Mouse (Mus musculus): ENCODE measurements around the gene Arf3. TPM values are rescaled to one million over a fixed set of nuclear protein-coding genes. Genes with fewer than 3 reads are reported as not detected.
A peak's percentile ranks its signal among the peaks of the same experiment; 100 is the strongest.
"Not testable (repeated sequence)": the region's sequence is repeated elsewhere in the genome, so short reads cannot be mapped to it uniquely, and the experiment has no call there.

Arf3 gene
- polyA plus RNA-seq (2015; fragmentation: Nextera tagmentation; extraction: Ambion mirVana): 52.6 and 53.3 TPM in 2 replicates

DNA sequence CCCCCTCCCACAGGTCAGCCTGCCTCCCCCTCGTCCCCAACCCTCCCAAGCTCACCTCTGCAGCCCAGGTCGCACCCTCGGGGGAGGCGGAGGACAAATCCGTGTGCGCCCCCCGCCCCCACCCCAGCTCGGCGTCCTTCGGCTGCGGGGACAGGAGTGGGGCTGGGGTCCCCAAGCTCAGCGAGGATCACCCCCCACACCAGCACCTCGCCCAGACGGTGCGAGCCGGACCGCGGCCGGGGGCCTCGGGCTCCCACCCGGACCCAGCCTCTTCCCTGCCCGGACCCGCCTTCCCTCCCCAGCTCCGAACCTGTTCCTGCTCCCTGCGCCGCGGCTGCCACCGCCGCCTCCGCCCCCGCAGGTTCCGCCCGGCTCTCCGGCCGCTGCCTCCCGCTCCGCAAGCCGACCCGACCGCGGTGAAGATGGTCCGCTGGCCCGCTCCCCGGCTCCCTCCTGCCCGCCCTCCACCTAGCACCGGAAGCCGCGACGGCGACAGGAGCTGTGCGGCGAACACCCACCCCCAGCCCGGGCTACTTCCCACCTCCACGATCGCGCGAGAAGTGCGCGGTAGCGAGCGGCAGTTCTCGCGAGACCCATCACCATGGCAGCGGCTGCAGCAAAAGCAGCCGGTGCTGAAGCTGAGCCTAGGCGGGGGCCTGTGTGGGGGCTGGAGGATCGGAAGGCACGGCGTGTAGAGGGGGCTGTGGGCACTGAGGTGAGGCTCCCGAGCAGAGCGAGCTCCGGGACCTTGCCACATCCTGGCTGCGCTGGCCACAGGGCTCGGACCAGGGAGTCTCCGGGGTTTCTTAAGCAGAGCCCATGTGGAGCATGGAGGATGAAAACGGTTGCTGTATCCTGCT lies at the start of gene Arf3:
Gene Arf3 (minus strand): TSS at position 545 of the 860 bp plus-strand sequence.
- Histone ChIP-seq H3K4me3 (replicated peaks) (peak within 1 kb of the TSS; percentile 99), H3K27me3 (peaks cover 4% of the 10 kb centered on the region; the same call in 1 of the 2 replicates), H3K9me3 (replicated peaks) (no peaks in the 10 kb centered on the region), H3K9ac (peak within 1 kb of the TSS; percentile 83), H3K36me3 (peaks cover 11% of the 10 kb centered on the region; the same call in 1 of the 2 replicates), H3K4me1 (peaks cover 18% of the 10 kb centered on the region), H3K4me2 (replicated peaks) (peak within 1 kb of the TSS; percentile 92), H3K27ac (replicated peaks) (peak within 1 kb of the TSS; percentile 88)
- ATAC-seq (ENCODE audit: insufficient number of reproducible peaks, low FRiP score, low TSS enrichment, low read depth): peak; percentile 92
- WGBS: under 1% methylated on average over 75 of the region's 76 CpGs

DNA sequence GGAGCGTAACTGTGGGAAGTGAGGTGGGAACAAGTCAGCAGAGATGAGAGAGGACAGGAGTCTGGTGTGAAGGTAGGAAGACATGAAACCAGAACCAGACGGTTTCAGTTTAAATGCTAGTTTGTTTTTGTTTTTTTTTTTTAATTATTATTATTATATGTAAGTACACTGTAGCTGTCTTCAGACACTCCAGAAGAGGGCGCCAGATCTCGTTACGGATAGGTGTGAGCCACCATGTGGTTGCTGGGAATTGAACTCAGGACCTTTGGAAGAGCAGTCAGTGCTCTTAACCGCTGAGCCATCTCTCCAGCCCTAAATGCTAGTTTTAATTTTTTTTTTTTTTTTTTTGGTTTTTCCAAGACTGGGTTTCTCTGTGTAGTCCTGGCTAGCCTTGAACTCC lies 47.2 kb upstream of the Arf3 start:
- Histone ChIP-seq H3K27me3 (peaks cover 49% of the 10 kb centered on the region), H3K4me1 (peaks cover 40% of the 10 kb centered on the region), H3K36me3 (peaks cover 31% of the 10 kb centered on the region)
- H3K4me2 ChIP-seq (replicated peaks); H3K9me3 ChIP-seq (replicated peaks); H3K4me3 ChIP-seq (replicated peaks); ATAC-seq (ENCODE audit: insufficient number of reproducible peaks, low FRiP score, low TSS enrichment, low read depth); H3K27ac ChIP-seq (replicated peaks); H3K9ac ChIP-seq: not testable (repeated sequence)
- 73% methylated on average over 6 of the region's 6 CpGs for WGBS

DNA sequence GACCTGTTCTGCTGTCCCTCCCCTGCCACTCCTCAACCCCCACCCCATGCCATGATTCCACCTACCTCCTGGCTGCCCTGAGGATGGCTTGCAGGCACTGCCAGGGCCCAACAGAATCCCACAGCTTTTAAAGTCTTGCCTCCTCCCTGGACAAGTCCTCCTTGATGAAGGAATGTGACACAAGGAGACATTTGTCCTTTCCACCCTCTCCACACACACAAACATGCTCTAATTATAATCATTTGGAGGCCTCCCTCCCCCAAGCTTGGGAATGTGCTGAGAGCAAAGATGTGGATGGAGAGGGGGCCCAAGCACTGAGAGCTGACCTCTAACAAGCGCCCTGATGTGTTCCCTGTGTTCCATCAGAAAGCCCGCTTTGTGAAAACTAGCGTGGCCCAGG lies 46.4 kb upstream of the Arf3 start, which contains the start of gene Ddn:
Gene Ddn (minus strand): TSS at position 101 of the 400 bp plus-strand sequence.
- Histone ChIP-seq H3K27ac (replicated peaks) (no peak within 1 kb of the TSS), H3K4me3 (replicated peaks) (peak within 1 kb of the TSS; percentile 48), H3K9me3 (replicated peaks) (no peaks in the 10 kb centered on the region), H3K4me2 (replicated peaks) (peak within 1 kb of the TSS; percentile 88), H3K4me1 (peaks cover 45% of the 10 kb centered on the region), H3K36me3 (peaks cover 25% of the 10 kb centered on the region), H3K27me3 (peaks cover 58% of the 10 kb centered on the region), H3K9ac (no peak within 1 kb of the TSS)
- whole genome bisulfite sequencing: 30% methylated on average over 3 of the region's 3 CpGs
- no peak for ATAC-seq (ENCODE audit: insufficient number of reproducible peaks, low FRiP score, low TSS enrichment, low read depth)

DNA sequence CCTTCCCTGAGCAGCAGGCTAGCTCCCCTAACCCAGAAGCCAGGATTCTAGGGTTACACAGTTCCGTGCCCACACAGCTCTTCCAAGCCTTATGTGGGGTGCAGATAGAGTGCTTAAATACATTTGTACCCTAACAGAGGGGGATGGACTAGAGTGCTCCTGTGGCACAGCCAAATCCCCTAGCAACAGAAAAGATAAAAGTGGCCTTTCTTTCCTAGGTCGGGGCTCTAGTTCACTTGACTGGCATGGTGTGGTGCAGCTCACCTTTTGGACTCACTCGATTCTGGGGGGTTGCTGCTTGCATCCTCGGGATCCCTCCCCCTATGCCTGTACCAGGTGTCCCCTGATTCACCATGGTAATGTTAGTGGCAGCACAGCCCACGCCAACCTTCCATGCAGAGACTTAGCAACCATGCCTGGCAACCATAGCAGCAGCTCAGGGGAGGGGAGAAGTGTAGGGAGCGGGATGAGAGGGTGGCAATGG lies 45.7 kb upstream of the Arf3 start:
- H3K4me3 ChIP-seq (replicated peaks): peak overlapping the region; percentile 48
- H3K9ac ChIP-seq: no peak overlapping the region
- no peak for ATAC-seq (ENCODE audit: insufficient number of reproducible peaks, low FRiP score, low TSS enrichment, low read depth)

DNA sequence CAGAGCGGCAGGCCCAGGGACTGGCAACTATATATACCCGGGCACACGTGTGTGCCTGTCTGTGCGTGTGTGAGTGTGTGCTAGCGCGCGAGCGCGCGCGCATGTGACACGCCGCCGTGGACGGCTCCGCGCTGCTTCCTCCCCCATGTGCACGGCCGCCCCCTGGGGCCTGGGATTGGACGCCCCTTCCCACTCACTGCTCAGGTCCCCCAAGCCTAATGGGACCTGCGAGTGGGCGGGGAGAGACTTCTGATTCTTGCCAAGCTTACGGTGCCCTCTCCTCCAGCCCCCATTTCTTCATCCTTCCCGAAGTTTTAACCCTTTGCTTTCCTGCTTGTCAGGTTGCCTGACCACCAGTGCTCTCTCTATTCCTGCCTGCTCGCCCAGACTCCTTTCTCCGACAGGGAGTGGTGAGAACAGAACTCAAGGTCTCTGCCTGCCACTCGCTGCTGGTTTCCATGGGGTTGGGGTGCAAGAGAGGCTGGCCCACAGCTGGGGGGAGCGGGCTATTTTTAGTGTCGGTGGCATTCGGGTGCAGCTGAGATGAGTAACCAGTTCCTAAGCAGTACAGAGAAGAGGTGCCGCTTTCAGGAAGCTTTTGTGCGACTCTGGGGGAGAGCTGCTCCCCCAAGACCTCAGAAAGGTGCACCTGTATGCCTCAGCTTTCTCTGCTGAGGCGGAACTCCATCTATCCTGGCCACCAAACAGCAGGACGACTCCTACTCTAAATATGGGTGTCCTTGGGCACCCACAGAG lies 45.1 kb upstream of the Arf3 start:
- Histone ChIP-seq H3K36me3 (peaks cover 13% of the 10 kb centered on the region), H3K27ac (replicated peaks) (no peak overlapping the region), H3K4me3 (replicated peaks) (peak overlapping the region; percentile 48), H3K9me3 (replicated peaks) (no peaks in the 10 kb centered on the region), H3K4me1 (peaks cover 45% of the 10 kb centered on the region), H3K9ac (no peak overlapping the region; the same call in 1 of the 2 replicates), H3K27me3 (peaks cover 71% of the 10 kb centered on the region), H3K4me2 (replicated peaks) (peak overlapping the region; percentile 88)
- WGBS: 2% methylated on average over 33 of the region's 34 CpGs
- no peak for ATAC-seq (ENCODE audit: insufficient number of reproducible peaks, low FRiP score, low TSS enrichment, low read depth)

More for the DNA sequence above, 45.7 kb upstream of the Arf3 start:
- Histone ChIP-seq H3K36me3 (peaks cover 19% of the 10 kb centered on the region), H3K27ac (replicated peaks) (no peak overlapping the region), H3K4me2 (replicated peaks) (peak overlapping the region; percentile 88), H3K4me1 (peaks cover 45% of the 10 kb centered on the region), H3K9me3 (replicated peaks) (no peaks in the 10 kb centered on the region), H3K27me3 (peaks cover 65% of the 10 kb centered on the region)
- 12% methylated on average over 6 of the region's 6 CpGs for WGBS

DNA sequence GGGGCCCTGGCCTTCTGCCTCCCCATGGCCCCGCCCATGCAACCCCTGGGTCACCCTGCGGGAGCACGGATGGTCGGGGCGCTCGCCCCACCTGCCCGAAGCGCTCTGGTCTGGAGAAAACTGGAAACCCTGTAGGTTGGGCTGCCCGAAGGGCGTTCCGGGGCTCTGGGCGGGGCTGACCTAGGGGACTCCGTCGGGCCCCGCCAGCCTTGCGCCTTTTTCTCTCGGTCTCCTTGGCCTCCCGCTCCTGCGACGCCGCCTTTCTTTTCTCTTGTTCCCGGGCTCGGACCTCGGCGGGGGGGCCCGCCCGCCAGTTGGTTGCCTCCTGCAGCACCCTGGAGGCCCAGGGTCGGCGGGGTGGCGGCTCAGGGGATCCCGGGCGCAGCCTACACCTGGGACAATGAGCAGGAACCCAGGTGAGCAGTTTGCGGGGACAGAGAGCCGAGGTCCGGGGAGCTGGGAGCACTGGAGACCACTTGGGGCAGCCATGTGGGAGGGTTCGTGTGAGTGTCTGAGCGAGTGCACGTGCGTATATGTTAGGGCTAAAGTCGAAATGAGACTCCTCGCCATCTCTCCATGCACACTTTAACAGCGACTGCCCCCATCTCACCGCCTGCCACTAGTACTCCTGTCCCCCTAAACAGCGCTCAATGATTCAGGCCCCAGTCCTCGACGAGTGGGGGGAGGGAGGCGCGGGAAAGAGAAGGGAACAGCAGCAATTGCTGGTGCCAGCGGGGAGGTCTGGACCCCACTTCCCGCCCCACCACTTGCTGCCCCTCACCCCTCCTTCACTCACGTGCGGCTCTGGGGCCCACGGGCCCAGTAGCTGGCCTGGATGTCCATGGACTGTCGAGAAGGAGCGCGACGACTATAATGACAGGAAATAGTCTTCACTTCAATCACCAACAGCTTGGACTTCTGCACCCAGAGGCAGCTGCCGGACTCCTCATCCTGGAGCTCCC lies 44.1 kb upstream of the Arf3 start:
- peaks cover 81% of the 10 kb centered on the region for H3K27me3 ChIP-seq
- H3K4me1 ChIP-seq: peaks cover 45% of the 10 kb centered on the region
- H3K4me3 ChIP-seq (replicated peaks): peak overlapping the region; percentile 48
- H3K9me3 ChIP-seq (replicated peaks): no peaks in the 10 kb centered on the region
- no peak overlapping the region for H3K9ac ChIP-seq
- H3K36me3 ChIP-seq: 0 out of 2 replicates have a peak, but pooled peaks cover 5% of the 10 kb centered on the region
- 1% methylated on average over 58 of the region's 58 CpGs for WGBS
- peak overlapping the region; percentile 88 for H3K4me2 ChIP-seq (replicated peaks)
- no peak for ATAC-seq (ENCODE audit: insufficient number of reproducible peaks, low FRiP score, low TSS enrichment, low read depth)
- H3K27ac ChIP-seq (replicated peaks): no peak overlapping the region

DNA sequence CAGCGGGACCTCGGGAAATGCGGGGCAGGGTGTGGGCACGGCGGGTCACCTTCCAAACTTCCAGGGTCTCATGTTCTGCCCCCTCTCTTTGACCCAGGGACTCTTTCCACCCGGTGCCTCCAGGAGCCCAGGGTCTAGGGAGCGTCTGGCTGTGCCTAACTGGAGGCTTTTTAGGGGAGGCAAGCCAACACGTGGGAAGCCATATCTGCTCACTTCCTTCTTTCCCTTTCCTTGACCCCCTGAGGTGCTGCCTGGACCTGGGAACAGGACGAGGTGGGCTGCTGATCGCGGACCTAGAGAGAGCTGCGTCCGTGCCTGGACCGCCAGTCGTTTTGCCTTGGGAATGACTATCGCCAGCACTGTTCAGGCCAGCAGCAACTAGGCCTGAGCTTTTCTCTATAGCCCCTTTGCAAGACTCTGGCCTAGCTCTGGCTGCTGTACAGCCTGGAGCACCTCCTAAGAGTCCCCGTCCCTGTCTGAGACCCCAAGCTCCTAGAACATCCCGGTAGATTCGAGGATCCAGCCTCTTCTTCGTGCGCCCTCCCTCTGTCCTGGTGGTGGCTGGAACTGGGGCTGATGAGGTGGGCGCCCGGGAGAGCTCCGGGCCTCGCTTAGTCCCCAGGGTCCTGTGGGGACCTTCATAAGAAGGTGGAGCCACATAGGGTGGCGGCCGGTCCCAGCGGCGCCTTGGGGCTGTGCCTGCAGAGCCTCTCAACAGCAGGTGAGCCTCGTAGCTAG lies 43.2 kb upstream of the Arf3 start:
- peaks cover 89% of the 10 kb centered on the region for H3K27me3 ChIP-seq
- 14% methylated on average over 30 of the region's 30 CpGs for WGBS
- H3K4me1 ChIP-seq: peaks cover 45% of the 10 kb centered on the region
- no peaks in the 10 kb centered on the region for H3K9me3 ChIP-seq (replicated peaks)
- H3K4me3 ChIP-seq (replicated peaks): peak overlapping the region; percentile 48
- H3K4me2 ChIP-seq (replicated peaks): peak overlapping the region; percentile 88
- H3K27ac ChIP-seq (replicated peaks): no peak overlapping the region
- no peak overlapping the region for H3K9ac ChIP-seq
- no peaks in the 10 kb centered on the region for H3K36me3 ChIP-seq
- ATAC-seq (ENCODE audit: insufficient number of reproducible peaks, low FRiP score, low TSS enrichment, low read depth): no peak

DNA sequence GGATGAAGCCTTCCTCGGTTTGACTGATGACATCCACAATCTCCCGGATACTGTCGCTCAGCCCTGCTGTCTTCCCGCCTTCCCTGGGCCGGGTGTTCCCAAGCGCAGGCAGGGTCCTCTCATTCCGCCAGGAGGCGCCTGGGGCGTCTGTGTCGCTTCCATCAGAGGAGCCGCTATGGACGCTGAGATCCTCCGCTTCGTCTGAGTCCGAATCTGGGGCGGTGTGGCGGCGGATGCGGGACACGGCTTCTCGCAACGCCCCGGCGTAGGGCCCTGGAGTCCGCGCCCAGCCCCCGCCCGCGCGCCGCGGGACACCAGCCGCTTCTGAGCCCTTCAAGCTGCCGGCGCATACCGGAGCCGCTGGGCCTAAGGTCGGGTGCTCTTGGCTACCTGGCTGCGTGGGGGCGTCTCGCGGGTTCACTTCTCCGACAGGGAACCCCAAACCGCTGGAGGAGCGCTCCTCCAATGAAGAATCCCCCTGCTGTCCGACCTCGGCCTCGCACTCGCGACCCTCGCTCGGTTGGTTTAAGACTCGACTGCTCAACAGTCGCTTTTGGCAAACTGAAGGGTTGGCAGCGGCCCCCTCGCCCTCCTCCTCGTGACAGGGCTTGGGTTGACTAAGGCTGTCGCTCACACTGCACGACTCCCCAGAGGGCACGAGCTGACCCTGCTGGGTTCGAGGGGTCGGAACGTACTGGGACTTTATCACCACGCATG lies 42.5 kb upstream of the Arf3 start:
- H3K4me3 ChIP-seq (replicated peaks): peak overlapping the region; percentile 46
- WGBS: 1% methylated on average over 64 of the region's 64 CpGs
- peak overlapping the region; percentile 88 for H3K4me2 ChIP-seq (replicated peaks)
- H3K36me3 ChIP-seq: no peaks in the 10 kb centered on the region
- 0 out of 2 replicates have a peak, but pooled peaks have one; percentile 53 for ATAC-seq (ENCODE audit: insufficient number of reproducible peaks, low FRiP score, low TSS enrichment, low read depth)
- H3K9ac ChIP-seq: peak overlapping the region; percentile 31; the same call in 1 of the 2 replicates
- no peaks in the 10 kb centered on the region for H3K9me3 ChIP-seq (replicated peaks)
- peaks cover 97% of the 10 kb centered on the region for H3K27me3 ChIP-seq
- no peak overlapping the region for H3K27ac ChIP-seq (replicated peaks)
- H3K4me1 ChIP-seq: peaks cover 45% of the 10 kb centered on the region

DNA sequence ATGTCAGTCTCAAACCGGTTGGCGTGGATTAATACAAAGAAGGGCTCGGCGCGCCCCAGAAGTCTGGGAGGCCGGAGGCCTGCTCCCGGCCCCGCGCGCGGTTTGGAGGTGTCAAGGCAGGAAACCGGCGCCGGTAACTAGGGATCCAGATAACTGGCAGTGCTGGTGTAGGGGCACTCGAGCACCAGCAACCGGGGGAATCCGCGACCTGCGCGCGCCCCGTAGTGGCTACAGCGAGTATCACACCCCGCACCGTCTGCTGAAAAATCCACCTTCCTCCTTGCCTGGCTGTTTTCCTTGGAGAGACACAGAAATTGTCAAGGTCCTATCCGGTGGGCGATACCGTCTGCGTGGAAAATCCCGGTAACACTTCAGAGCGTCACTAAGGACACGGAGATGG lies 41.0 kb upstream of the Arf3 start:
- no peaks in the 10 kb centered on the region for H3K36me3 ChIP-seq
- peak overlapping the region; percentile 46 for H3K4me2 ChIP-seq (replicated peaks)
- no peak overlapping the region for H3K27ac ChIP-seq (replicated peaks)
- no peak overlapping the region for H3K9ac ChIP-seq
- ATAC-seq (ENCODE audit: insufficient number of reproducible peaks, low FRiP score, low TSS enrichment, low read depth): no peak
- peaks cover 100% of the 10 kb centered on the region for H3K27me3 ChIP-seq
- 1% methylated on average over 32 of the region's 32 CpGs for WGBS
- no peaks in the 10 kb centered on the region for H3K9me3 ChIP-seq (replicated peaks)
- peaks cover 39% of the 10 kb centered on the region for H3K4me1 ChIP-seq
- peak overlapping the region; percentile 29 for H3K4me3 ChIP-seq (replicated peaks)

Measured in embryonic facial prominence, embryonic 15.5 days (tissue).